Mouse (Mus musculus): ENCODE measurements at regions not wholly inside any gene's neighbourhood (a gene's known extent, or its start where the extent isn't known, plus 50 kb on each side); places are given as distances from the start of the nearest gene placed in this dataset.

- Histone ChIP-seq H3K27ac (replicated peaks; ENCODE audit: low read depth, low read length) (no peak overlapping the region), H3K4me2 (ENCODE audit: low read depth, severe bottlenecking) (no peak overlapping the region), H3K36me3 (ENCODE audit: control insufficient read depth, insufficient read depth, low read length) (no peaks in the 10 kb centered on the region), H3K4me1 (ENCODE audit: control insufficient read depth, insufficient read depth, low read length) (no peaks in the 10 kb centered on the region), H3K4me3 (ENCODE audit: low read depth, low read length) (no peak overlapping the region), H3K9ac (ENCODE audit: low read length) (no peak overlapping the region), H3K27me3 (ENCODE audit: control insufficient read depth, insufficient read depth, low read length) (no peaks in the 10 kb centered on the region), H3K9me3 (ENCODE audit: control insufficient read depth, low read length) (no peaks in the 10 kb centered on the region)
- 66% methylated on average over 2 of the region's 2 CpGs for WGBS
- ATAC-seq (ENCODE audit: insufficient number of reproducible peaks, low FRiP score, low TSS enrichment, low read depth) (no peak), DNase-seq (ENCODE audit: low spot score) (no peak)
Measured at GRCm38 (mm10) chr1:105433949-105434348, 77.4 kb upstream of the Rnf152 start.

GRCm38 (mm10) chr1:105431803-105432202 is 75.3 kb upstream of the Rnf152 start:
- H3K9me3 ChIP-seq (ENCODE audit: control insufficient read depth, low read length) = no peaks in the 10 kb centered on the region
- no peaks in the 10 kb centered on the region for H3K4me1 ChIP-seq (ENCODE audit: control insufficient read depth, insufficient read depth, low read length)
- H3K4me2 ChIP-seq (ENCODE audit: low read depth, severe bottlenecking) = no peak overlapping the region
- DNase-seq (ENCODE audit: low spot score) (no peak), ATAC-seq (ENCODE audit: insufficient number of reproducible peaks, low FRiP score, low TSS enrichment, low read depth) (no peak)
- H3K36me3 ChIP-seq (ENCODE audit: control insufficient read depth, insufficient read depth, low read length) = no peaks in the 10 kb centered on the region
- no peak overlapping the region for H3K27ac ChIP-seq (replicated peaks; ENCODE audit: low read depth, low read length)
- no peaks in the 10 kb centered on the region for H3K27me3 ChIP-seq (ENCODE audit: control insufficient read depth, insufficient read depth, low read length)
- WGBS = 73% methylated on average over 2 of the region's 2 CpGs
- H3K9ac ChIP-seq (ENCODE audit: low read length) = no peak overlapping the region
- H3K4me3 ChIP-seq (ENCODE audit: low read depth, low read length) = no peak overlapping the region

DNA sequence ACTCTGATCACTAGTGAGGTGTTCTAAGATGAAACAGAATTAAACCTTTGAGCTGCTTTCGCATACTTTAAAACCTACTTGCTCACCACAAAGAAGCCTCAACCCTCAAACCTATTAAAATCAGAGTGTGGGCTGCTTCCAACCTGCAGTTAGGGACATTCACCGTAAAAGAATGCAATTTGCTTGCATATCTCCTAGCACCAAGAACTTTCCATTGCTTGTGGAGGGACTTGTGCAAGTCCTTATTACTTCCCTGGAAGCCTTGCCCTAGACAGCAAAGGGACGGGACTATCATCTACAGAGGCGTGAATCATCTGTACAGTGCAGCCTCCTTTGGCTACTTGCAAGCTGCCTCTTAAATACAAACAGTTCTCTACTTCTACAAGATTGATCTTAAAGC is 74.2 kb upstream of the Rnf152 start:
- no peak for DNase-seq (ENCODE audit: low spot score)
- no peak overlapping the region for H3K27ac ChIP-seq (replicated peaks; ENCODE audit: low read depth, low read length)
- no peaks in the 10 kb centered on the region for H3K27me3 ChIP-seq (ENCODE audit: control insufficient read depth, insufficient read depth, low read length)
- 93% methylated on average over 4 of the region's 4 CpGs for WGBS
- no peak overlapping the region for H3K4me2 ChIP-seq (ENCODE audit: low read depth, severe bottlenecking)
- no peak overlapping the region for H3K4me3 ChIP-seq (ENCODE audit: low read depth, low read length)
- H3K9me3 ChIP-seq (ENCODE audit: control insufficient read depth, low read length) = no peaks in the 10 kb centered on the region
- no peaks in the 10 kb centered on the region for H3K36me3 ChIP-seq (ENCODE audit: control insufficient read depth, insufficient read depth, low read length)
- H3K9ac ChIP-seq (ENCODE audit: low read length) = no peak overlapping the region
- no peaks in the 10 kb centered on the region for H3K4me1 ChIP-seq (ENCODE audit: control insufficient read depth, insufficient read depth, low read length)
- ATAC-seq (ENCODE audit: insufficient number of reproducible peaks, low FRiP score, low TSS enrichment, low read depth) = no peak

GRCm38 (mm10) chr1:105428165-105428564 is 71.7 kb upstream of the Rnf152 start:
- no peak overlapping the region for H3K4me3 ChIP-seq (ENCODE audit: low read depth, low read length)
- H3K4me1 ChIP-seq (ENCODE audit: control insufficient read depth, insufficient read depth, low read length) = no peaks in the 10 kb centered on the region
- DNase-seq (ENCODE audit: low spot score) (no peak), ATAC-seq (ENCODE audit: insufficient number of reproducible peaks, low FRiP score, low TSS enrichment, low read depth) (no peak)
- 76% methylated on average over 1 of the region's 1 CpGs for WGBS
- no peak overlapping the region for H3K9ac ChIP-seq (ENCODE audit: low read length)
- no peak overlapping the region for H3K4me2 ChIP-seq (ENCODE audit: low read depth, severe bottlenecking)
- no peak overlapping the region for H3K27ac ChIP-seq (replicated peaks; ENCODE audit: low read depth, low read length)
- no peaks in the 10 kb centered on the region for H3K36me3 ChIP-seq (ENCODE audit: control insufficient read depth, insufficient read depth, low read length)
- H3K9me3 ChIP-seq (ENCODE audit: control insufficient read depth, low read length) = no peaks in the 10 kb centered on the region
- no peaks in the 10 kb centered on the region for H3K27me3 ChIP-seq (ENCODE audit: control insufficient read depth, insufficient read depth, low read length)

DNA sequence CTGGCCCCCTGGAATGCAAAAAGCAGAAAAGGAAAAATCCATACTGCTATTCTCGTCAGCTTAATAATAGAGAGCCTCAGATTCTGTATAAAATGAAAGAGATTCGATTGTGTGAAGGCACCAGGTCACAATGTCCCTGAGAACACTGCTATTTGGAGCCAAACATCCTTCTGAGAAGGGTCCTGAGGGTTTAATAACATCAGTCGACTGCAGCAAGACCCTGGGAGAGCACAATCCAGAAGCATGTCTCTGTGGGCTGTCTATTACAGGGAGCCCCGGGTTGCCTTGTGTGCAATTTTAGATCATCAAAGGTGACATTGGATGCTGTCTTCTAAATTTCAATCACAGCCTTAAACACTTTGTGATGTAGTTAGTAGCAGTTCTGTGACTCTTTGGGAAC is 69.6 kb upstream of the Rnf152 start:
- H3K4me2 ChIP-seq (ENCODE audit: low read depth, severe bottlenecking) = no peak overlapping the region
- ATAC-seq (ENCODE audit: insufficient number of reproducible peaks, low FRiP score, low TSS enrichment, low read depth) = no peak
- no peaks in the 10 kb centered on the region for H3K4me1 ChIP-seq (ENCODE audit: control insufficient read depth, insufficient read depth, low read length)
- no peaks in the 10 kb centered on the region for H3K27me3 ChIP-seq (ENCODE audit: control insufficient read depth, insufficient read depth, low read length)
- H3K36me3 ChIP-seq (ENCODE audit: control insufficient read depth, insufficient read depth, low read length) = no peaks in the 10 kb centered on the region
- no peak overlapping the region for H3K27ac ChIP-seq (replicated peaks; ENCODE audit: low read depth, low read length)
- no peak for DNase-seq (ENCODE audit: low spot score)
- H3K9ac ChIP-seq (ENCODE audit: low read length) = no peak overlapping the region
- H3K4me3 ChIP-seq (ENCODE audit: low read depth, low read length) = no peak overlapping the region
- 68% methylated on average over 4 of the region's 4 CpGs for WGBS
- no peaks in the 10 kb centered on the region for H3K9me3 ChIP-seq (ENCODE audit: control insufficient read depth, low read length)

DNA sequence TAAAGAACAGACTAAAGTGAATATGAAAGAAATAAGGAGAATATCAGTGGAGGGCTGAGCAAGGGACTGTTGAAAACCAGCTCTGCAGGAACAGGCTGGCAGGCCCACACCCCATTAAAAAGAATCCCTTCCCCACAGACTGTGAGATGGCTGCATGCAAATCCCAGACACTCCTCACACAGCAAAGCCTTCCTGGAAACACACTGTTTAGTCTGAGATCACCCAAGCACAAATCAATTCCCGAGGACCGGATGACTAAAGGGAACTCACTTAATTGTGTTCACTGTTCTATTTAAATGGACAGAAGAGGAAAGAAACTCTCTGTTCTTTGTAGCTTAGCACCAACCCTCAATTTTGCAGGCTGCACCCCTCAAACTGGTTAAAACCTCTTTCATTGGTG is 66.9 kb upstream of the Rnf152 start:
- H3K36me3 ChIP-seq (ENCODE audit: control insufficient read depth, insufficient read depth, low read length) = no peaks in the 10 kb centered on the region
- H3K27ac ChIP-seq (replicated peaks; ENCODE audit: low read depth, low read length) = no peak overlapping the region
- no peak for DNase-seq (ENCODE audit: low spot score)
- H3K4me3 ChIP-seq (ENCODE audit: low read depth, low read length) = no peak overlapping the region
- H3K27me3 ChIP-seq (ENCODE audit: control insufficient read depth, insufficient read depth, low read length) = no peaks in the 10 kb centered on the region
- no peak for ATAC-seq (ENCODE audit: insufficient number of reproducible peaks, low FRiP score, low TSS enrichment, low read depth)
- H3K9me3 ChIP-seq (ENCODE audit: control insufficient read depth, low read length) = no peaks in the 10 kb centered on the region
- no peak overlapping the region for H3K9ac ChIP-seq (ENCODE audit: low read length)
- no peaks in the 10 kb centered on the region for H3K4me1 ChIP-seq (ENCODE audit: control insufficient read depth, insufficient read depth, low read length)
- WGBS = 66% methylated on average over 2 of the region's 2 CpGs
- H3K4me2 ChIP-seq (ENCODE audit: low read depth, severe bottlenecking) = no peak overlapping the region

DNA sequence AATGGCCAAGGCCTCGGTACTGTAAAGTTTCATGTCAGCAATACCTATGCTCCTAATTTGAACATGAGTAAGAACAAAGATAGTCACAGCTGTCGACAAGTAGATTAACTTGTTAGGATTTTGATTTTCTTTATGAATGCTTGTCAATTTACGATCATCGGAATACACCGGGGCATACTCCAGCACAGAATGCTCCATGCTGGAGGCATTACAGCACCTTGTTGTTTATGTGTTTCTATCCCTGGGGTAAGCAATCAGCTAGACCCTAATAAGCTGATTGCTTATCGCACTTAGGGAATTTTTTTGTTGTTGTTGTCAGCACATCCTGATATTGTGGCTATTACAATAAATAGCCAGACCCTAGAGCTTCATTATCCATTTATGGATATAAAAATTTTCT is 66.4 kb upstream of the Rnf152 start:
- Histone ChIP-seq H3K9me3 (ENCODE audit: control insufficient read depth, low read length) (no peaks in the 10 kb centered on the region), H3K27ac (replicated peaks; ENCODE audit: low read depth, low read length) (no peak overlapping the region), H3K9ac (ENCODE audit: low read length) (no peak overlapping the region), H3K4me2 (ENCODE audit: low read depth, severe bottlenecking) (no peak overlapping the region), H3K36me3 (ENCODE audit: control insufficient read depth, insufficient read depth, low read length) (no peaks in the 10 kb centered on the region), H3K27me3 (ENCODE audit: control insufficient read depth, insufficient read depth, low read length) (no peaks in the 10 kb centered on the region), H3K4me3 (ENCODE audit: low read depth, low read length) (no peak overlapping the region), H3K4me1 (ENCODE audit: control insufficient read depth, insufficient read depth, low read length) (no peaks in the 10 kb centered on the region)
- ATAC-seq (ENCODE audit: insufficient number of reproducible peaks, low FRiP score, low TSS enrichment, low read depth) = no peak
- no peak for DNase-seq (ENCODE audit: low spot score)
- WGBS = 90% methylated on average over 6 of the region's 6 CpGs

- no peak overlapping the region for H3K4me2 ChIP-seq (ENCODE audit: low read depth, severe bottlenecking)
- H3K9ac ChIP-seq (ENCODE audit: low read length) = no peak overlapping the region
- ATAC-seq (ENCODE audit: insufficient number of reproducible peaks, low FRiP score, low TSS enrichment, low read depth) (no peak), DNase-seq (ENCODE audit: low spot score) (peak; percentile 11)
- H3K36me3 ChIP-seq (ENCODE audit: control insufficient read depth, insufficient read depth, low read length) = no peaks in the 10 kb centered on the region
- H3K27ac ChIP-seq (replicated peaks; ENCODE audit: low read depth, low read length) = no peak overlapping the region
- no peak overlapping the region for H3K4me3 ChIP-seq (ENCODE audit: low read depth, low read length)
- no peaks in the 10 kb centered on the region for H3K9me3 ChIP-seq (ENCODE audit: control insufficient read depth, low read length)
- no peaks in the 10 kb centered on the region for H3K4me1 ChIP-seq (ENCODE audit: control insufficient read depth, insufficient read depth, low read length)
- H3K27me3 ChIP-seq (ENCODE audit: control insufficient read depth, insufficient read depth, low read length) = no peaks in the 10 kb centered on the region
- 86% methylated on average over 5 of the region's 5 CpGs for WGBS
Measured at GRCm38 (mm10) chr1:105420374-105421046, 64.0 kb upstream of the Rnf152 start.
